Mouse (Mus musculus) liver, postnatal 0 days (tissue): ENCODE measurements around the gene Leng1. TPM values are rescaled to one million over a fixed set of nuclear protein-coding genes. Genes with fewer than 3 reads are reported as not detected.

Experiments
- ATAC-seq: fragments of 200-750 bp; cut with Nextera tagmentation; 2 replicates; pipeline ENCODE4 v1.8.0; 2017; ENCODE audit warnings: mild to moderate bottlenecking, moderate library complexity
- DNase-seq: peaks from one replicate; pipeline ENCODE4 v3.0.0-alpha.2; 2016
- H3K27ac ChIP-seq: fragments of 300-500 bp; sonication (generic); 2 replicates; pipeline ENCODE4 v1.5.1; 2014; ENCODE audit warnings: antibody characterized with exemption, moderate library complexity, mild to moderate bottlenecking, low read depth
- H3K27me3 ChIP-seq: fragments of 300-500 bp; sonication (generic); 2 replicates; pipeline ENCODE4 v1.6.1; 2014; ENCODE audit warnings: low read length, control low read depth, mixed read lengths; ENCODE audit not compliant: insufficient read depth
- H3K36me3 ChIP-seq: fragments of 300-500 bp; sonication (generic); replicated peaks from 2 replicates; pipeline ENCODE4 v1.6.1; 2014; ENCODE audit warnings: mild to moderate bottlenecking, control low read depth, low read length, moderate library complexity, mixed read lengths; ENCODE audit not compliant: insufficient read depth
- H3K4me1 ChIP-seq: fragments of 300-500 bp; sonication (generic); 2 replicates; pipeline ENCODE4 v1.6.1; 2014; ENCODE audit warnings: antibody characterized with exemption, mild to moderate bottlenecking, control low read depth; ENCODE audit not compliant: insufficient read depth
- H3K4me2 ChIP-seq: fragments of 300-500 bp; sonication (generic); 2 replicates; pipeline ENCODE4 v1.6.1; 2014; ENCODE audit warnings: low read depth, mild to moderate bottlenecking, low read length, moderate library complexity, mixed read lengths
- H3K4me3 ChIP-seq: fragments of 300-500 bp; sonication (generic); 2 replicates; pipeline ENCODE4 v1.5.1; 2014; ENCODE audit warnings: low read depth, low read length
- H3K9ac ChIP-seq: fragments of 300-500 bp; sonication (generic); replicated peaks from 2 replicates; pipeline ENCODE4 v1.6.1; 2014; ENCODE audit warnings: mild to moderate bottlenecking, moderate library complexity
- H3K9me3 ChIP-seq: fragments of 300-500 bp; sonication (generic); 2 replicates; pipeline ENCODE4 v1.6.1; 2016; ENCODE audit warnings: mild to moderate bottlenecking, control low read depth, low read length, mixed read lengths
- CTCF ChIP-seq: sonication (generic); IDR thresholded peaks from 2 replicates; pipeline ENCODE4 v1.5.1; 2016; ENCODE audit warnings: antibody characterized with exemption, low read depth
- EP300 ChIP-seq: IDR thresholded peaks from 2 replicates; pipeline ENCODE4 v1.6.1; 2016; ENCODE audit warnings: antibody characterized with exemption, low read depth, mild to moderate bottlenecking
- WGBS: fragments of 180-500 bp; shearing (Covaris S2); extraction: QIAGEN DNeasy Blood & Tissue Kit; methylation state at CpG from one replicate; pipeline ENCODE4 v1.1.7; 2014; ENCODE audit not compliant: insufficient replicate concordance; 5-methylcytosine and 5-hydroxymethylcytosine counted together
- polyA plus RNA-seq: library from polyadenylated mRNA; unstranded; fragments of >200 nt; fragmentation: Nextera tagmentation; extraction: Ambion mirVana; gene quantifications from 2 replicates; pipeline ENCODE4 v1.2.1, GENCODE M21; 2015

Gene Leng1
- polyA plus RNA-seq, 1 experiment from 2014 or later: 7.0 TPM

- Histone ChIP-seq H3K36me3 (peaks cover 39% of the 10 kb centered on the region), H3K27ac (peak overlapping the region; percentile 95), H3K9me3 (no peaks in the 10 kb centered on the region), H3K27me3 (no peaks in the 10 kb centered on the region), H3K4me3 (peak overlapping the region; percentile 80), H3K9ac (peak overlapping the region; percentile 91), H3K4me2 (peak overlapping the region; percentile 91), H3K4me1 (peaks cover 19% of the 10 kb centered on the region)
- WGBS: 20% methylated on average over 15 of the region's 15 CpGs
- ATAC-seq: peak; percentile 38
- TF ChIP-seq EP300 (no peak), CTCF (no peak)
- DNase-seq: peak; percentile 40
Measured at GRCm38 (mm10) chr7:3664524-3665214, 971 bp downstream of the Leng1 start.

GRCm38 (mm10) chr7:3658578-3658977 is 7.1 kb downstream of the Leng1 start:
- Histone ChIP-seq H3K9ac (no peak overlapping the region), H3K27me3 (no peaks in the 10 kb centered on the region), H3K4me3 (no peak overlapping the region), H3K4me2 (no peak overlapping the region), H3K9me3 (no peaks in the 10 kb centered on the region), H3K4me1 (peaks cover under 1% of the 10 kb centered on the region; the same call in 1 of the 2 replicates), H3K27ac (no peak overlapping the region), H3K36me3 (peaks cover 98% of the 10 kb centered on the region)
- TF ChIP-seq CTCF (no peak), EP300 (no peak)
- ATAC-seq: no peak
- WGBS: 92% methylated on average over 12 of the region's 14 CpGs
- DNase-seq: no peak

- no peak for TF ChIP-seq EP300
- Histone ChIP-seq H3K4me2 (no peak overlapping the region), H3K9me3 (no peaks in the 10 kb centered on the region), H3K36me3 (peaks cover 98% of the 10 kb centered on the region), H3K4me1 (no peaks in the 10 kb centered on the region), H3K27me3 (no peaks in the 10 kb centered on the region), H3K27ac (no peak overlapping the region), H3K9ac (no peak overlapping the region), H3K4me3 (no peak overlapping the region)
- ATAC-seq (no peak), DNase-seq (no peak)
- WGBS: 91% methylated on average over 4 of the region's 4 CpGs
Measured at GRCm38 (mm10) chr7:3656966-3657365, 8.7 kb downstream of the Leng1 start.

- TF ChIP-seq EP300: no peak
- no peak for TF ChIP-seq CTCF
- 51% methylated on average over 4 of the region's 4 CpGs for WGBS
- H3K27ac ChIP-seq: peak overlapping the region; percentile 98; the same call in 1 of the 2 replicates
Measured at GRCm38 (mm10) chr7:3646641-3647040, 19.0 kb downstream of the Leng1 start.

GRCm38 (mm10) chr7:3646188-3646587 is 19.5 kb downstream of the Leng1 start:
- ATAC-seq (no peak), DNase-seq (no peak)
- Histone ChIP-seq H3K36me3 (peaks cover 22% of the 10 kb centered on the region), H3K27ac (peak overlapping the region; percentile 98), H3K9ac (peak overlapping the region; percentile 100), H3K9me3 (no peaks in the 10 kb centered on the region), H3K4me3 (peak overlapping the region; percentile 100), H3K4me2 (peak overlapping the region; percentile 93), H3K4me1 (peaks cover 23% of the 10 kb centered on the region), H3K27me3 (no peaks in the 10 kb centered on the region)
- WGBS: 10% methylated on average over 9 of the region's 9 CpGs
- no peak for TF ChIP-seq EP300
- no peak for TF ChIP-seq CTCF

More at GRCm38 (mm10) chr7:3646641-3647040, 19.0 kb downstream of the Leng1 start:
- Histone ChIP-seq H3K4me3 (peak overlapping the region; percentile 100), H3K27me3 (no peaks in the 10 kb centered on the region), H3K9me3 (no peaks in the 10 kb centered on the region), H3K4me1 (peaks cover 23% of the 10 kb centered on the region), H3K9ac (peak overlapping the region; percentile 100), H3K36me3 (peaks cover 22% of the 10 kb centered on the region), H3K4me2 (peak overlapping the region; percentile 93)
- DNase-seq (no peak), ATAC-seq (no peak)

- H3K4me2 ChIP-seq: peak overlapping the region; percentile 93
- peak overlapping the region; percentile 100 for H3K9ac ChIP-seq
- no peaks in the 10 kb centered on the region for H3K9me3 ChIP-seq
- TF ChIP-seq EP300 (no peak), CTCF (no peak)
- H3K36me3 ChIP-seq: peaks cover 22% of the 10 kb centered on the region
- under 1% methylated on average over 41 of the region's 58 CpGs for WGBS
- ATAC-seq: no peak; the same call in 1 of the 2 replicates
- DNase-seq: no peak
- peak overlapping the region; percentile 100 for H3K4me3 ChIP-seq
- H3K27ac ChIP-seq: peak overlapping the region; percentile 98
- H3K4me1 ChIP-seq: peaks cover 23% of the 10 kb centered on the region
- no peaks in the 10 kb centered on the region for H3K27me3 ChIP-seq
Measured at GRCm38 (mm10) chr7:3645488-3646025, 20.1 kb downstream of the Leng1 start.
